Mouse (Mus musculus) embryonic facial prominence, embryonic 15.5 days (tissue): ENCODE data around the gene Eno1. TPM values are rescaled to one million over a fixed set of nuclear protein-coding genes. Genes with fewer than 3 reads are reported as not detected.
"Not testable (repeated sequence)": the region's sequence is repeated elsewhere in the genome, so short reads cannot be mapped to it uniquely, and the experiment has no call there.

Source experiments
- ATAC-seq: fragments of 200-750 bp; cut with Nextera tagmentation; 2 replicates; pipeline ENCODE4 v1.8.0; 2017; ENCODE audit warnings: low read depth, moderate TSS enrichment; ENCODE audit not compliant: insufficient number of reproducible peaks, low FRiP score, low TSS enrichment
- H3K27ac ChIP-seq: fragments of 300-500 bp; sonication (generic); replicated peaks from 2 replicates; pipeline ENCODE4 v1.5.1; 2015; ENCODE audit warnings: mild to moderate bottlenecking, inconsistent platforms
- H3K27me3 ChIP-seq: fragments of 300-500 bp; sonication (generic); 2 replicates; pipeline ENCODE4 v1.6.1; 2015; ENCODE audit warnings: inconsistent platforms
- H3K36me3 ChIP-seq: fragments of 300-500 bp; sonication (generic); 2 replicates; pipeline ENCODE4 v1.6.1; 2015; ENCODE audit warnings: mild to moderate bottlenecking, inconsistent platforms
- H3K4me1 ChIP-seq: fragments of 300-500 bp; sonication (generic); 2 replicates; pipeline ENCODE4 v1.6.1; 2015; ENCODE audit warnings: inconsistent platforms
- H3K4me2 ChIP-seq: fragments of 300-500 bp; sonication (generic); replicated peaks from 2 replicates; pipeline ENCODE4 v1.6.1; 2015; ENCODE audit warnings: mild to moderate bottlenecking, inconsistent platforms
- H3K4me3 ChIP-seq: fragments of 300-500 bp; sonication (generic); replicated peaks from 2 replicates; pipeline ENCODE4 v1.5.1; 2015; ENCODE audit warnings: mild to moderate bottlenecking, inconsistent platforms
- H3K9ac ChIP-seq: fragments of 300-500 bp; sonication (generic); 2 replicates; pipeline ENCODE4 v1.6.1; 2015; ENCODE audit warnings: inconsistent platforms
- H3K9me3 ChIP-seq: fragments of 300-500 bp; sonication (generic); replicated peaks from 2 replicates; pipeline ENCODE4 v1.6.1; 2016; ENCODE audit warnings: inconsistent platforms
- WGBS: fragments of 180-500 bp; shearing (Covaris S2); methylation state at CpG from one replicate; pipeline ENCODE4 v1.1.7; 2015; 5-methylcytosine and 5-hydroxymethylcytosine counted together
- polyA plus RNA-seq: library from polyadenylated mRNA; unstranded; fragments of >200 nt; fragmentation: Nextera tagmentation; extraction: Ambion mirVana; gene quantifications from 2 replicates; pipeline ENCODE4 v1.2.1, GENCODE M21; 2015

The Eno1 gene
- polyA plus RNA-seq, 1 experiment from 2014 or later, result 1,435 TPM

DNA sequence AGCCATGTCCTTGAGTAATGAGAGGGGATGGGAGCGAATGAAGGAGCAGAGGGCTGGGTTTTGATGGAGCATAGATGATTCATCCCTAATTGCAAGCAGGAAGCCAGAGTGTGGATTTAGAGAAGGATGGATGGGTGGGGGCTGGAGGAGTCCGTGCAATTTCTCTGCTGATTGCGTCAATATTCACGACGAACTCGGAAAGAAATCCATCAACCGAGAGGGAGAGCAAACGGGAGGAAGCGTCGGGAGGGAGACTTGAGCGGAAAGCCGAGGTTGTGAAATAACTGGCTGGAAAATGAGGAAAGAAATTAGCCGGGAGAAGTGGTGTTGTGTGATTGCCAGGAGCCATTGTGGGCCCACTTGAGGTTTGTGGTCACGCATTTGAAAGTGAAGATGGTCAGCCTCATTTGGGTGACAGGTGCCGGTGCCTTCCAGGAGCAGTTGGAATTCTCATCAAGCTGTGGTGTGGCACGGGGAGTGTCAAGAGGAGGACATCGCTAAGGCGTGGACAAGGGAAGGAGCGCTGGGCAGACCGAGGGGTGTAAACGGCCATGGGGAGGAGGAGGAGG, 30.2 kb downstream of the Eno1 start:
- 63% methylated on average over 21 of the region's 21 CpGs for WGBS
- no peak overlapping the region for H3K4me2 ChIP-seq
- H3K9me3 ChIP-seq, result no peaks in the 10 kb centered on the region
- no peak overlapping the region for H3K9ac ChIP-seq
- no peak for ATAC-seq
- peaks cover 35% of the 10 kb centered on the region for H3K4me1 ChIP-seq
- H3K27ac ChIP-seq, result no peak overlapping the region
- H3K27me3 ChIP-seq, result no peaks in the 10 kb centered on the region
- no peak overlapping the region for H3K4me3 ChIP-seq
- no peaks in the 10 kb centered on the region for H3K36me3 ChIP-seq

DNA sequence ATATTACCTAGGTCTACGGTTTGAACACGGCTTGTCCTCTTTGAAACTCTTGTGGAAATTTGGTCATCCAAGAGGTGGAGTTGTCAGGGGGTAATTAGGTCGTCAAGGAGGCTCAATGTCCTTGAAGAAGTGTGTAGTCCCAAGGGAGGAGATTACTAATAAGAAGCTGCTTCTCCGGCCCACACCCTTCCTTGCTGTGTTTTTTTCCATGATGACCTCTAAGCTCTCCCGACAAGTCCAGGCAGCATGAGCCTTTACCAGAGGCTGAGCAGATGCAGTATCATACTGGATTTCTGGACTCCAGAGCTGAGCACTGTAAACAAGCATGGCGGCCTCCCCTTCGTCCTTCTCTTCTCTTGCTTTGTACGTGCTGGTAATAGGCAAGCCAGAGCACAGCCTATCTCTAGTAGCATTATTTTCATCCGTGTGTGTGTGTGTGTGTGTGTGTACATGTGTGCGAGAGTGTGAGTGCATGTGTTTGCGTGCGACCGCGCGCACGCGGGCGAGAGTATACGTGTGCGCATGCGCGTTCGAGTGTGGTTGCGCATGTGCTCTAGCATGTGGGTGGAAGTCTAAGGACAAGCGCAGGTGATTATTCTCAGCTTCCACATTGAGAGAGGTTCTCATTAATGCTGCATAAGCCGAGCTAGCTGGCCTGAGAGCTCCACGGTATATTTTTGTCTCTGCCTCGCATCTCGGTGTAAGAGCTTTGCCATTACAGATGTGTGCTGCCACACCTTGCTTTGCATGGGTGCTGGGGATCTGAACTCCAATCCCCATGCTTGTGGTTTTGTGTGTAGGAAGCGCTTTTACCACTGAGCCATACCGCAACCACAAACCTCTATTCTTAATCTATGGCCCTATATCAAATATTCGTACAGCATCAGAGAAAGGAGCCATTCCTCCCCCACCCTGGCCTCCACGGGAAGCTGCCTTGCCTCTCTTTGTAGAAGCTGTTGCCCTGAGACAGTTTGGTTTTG, 32.4 kb downstream of the Eno1 start:
- 73% methylated on average over 33 of the region's 33 CpGs for WGBS
- ATAC-seq, result no peak
- Histone ChIP-seq H3K9ac (no peak overlapping the region), H3K27me3 (no peaks in the 10 kb centered on the region), H3K27ac (0 out of 2 replicates have a peak overlapping the region, but pooled peaks have one; percentile 28), H3K9me3 (no peaks in the 10 kb centered on the region), H3K4me3 (no peak overlapping the region), H3K36me3 (no peaks in the 10 kb centered on the region), H3K4me1 (peaks cover 51% of the 10 kb centered on the region), H3K4me2 (no peak overlapping the region; the same call in 1 of the 2 replicates)

DNA sequence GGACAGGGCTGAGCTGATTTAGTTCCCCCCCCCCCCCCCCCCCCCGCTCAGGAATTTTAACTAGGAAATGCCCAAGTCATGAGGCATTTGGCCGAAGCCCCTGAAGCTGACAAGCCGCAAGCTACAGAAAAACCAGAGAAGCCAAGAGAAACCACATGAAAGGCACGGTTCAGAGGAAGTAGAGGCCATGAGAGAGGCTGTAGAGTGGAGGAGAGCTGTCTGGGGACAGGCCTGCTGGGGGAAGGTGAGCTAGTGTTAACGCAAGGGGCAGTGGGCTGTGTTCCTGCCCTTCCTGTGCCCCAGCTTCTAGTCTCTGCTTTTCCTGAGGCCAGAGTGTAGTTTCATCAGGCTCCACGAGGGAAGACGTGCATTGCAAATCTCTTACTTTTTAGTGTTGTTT, 33.2 kb downstream of the Eno1 start:
- 16% methylated on average over 6 of the region's 7 CpGs for WGBS
- peak overlapping the region; percentile 68 for H3K27ac ChIP-seq
- no peak for ATAC-seq

DNA sequence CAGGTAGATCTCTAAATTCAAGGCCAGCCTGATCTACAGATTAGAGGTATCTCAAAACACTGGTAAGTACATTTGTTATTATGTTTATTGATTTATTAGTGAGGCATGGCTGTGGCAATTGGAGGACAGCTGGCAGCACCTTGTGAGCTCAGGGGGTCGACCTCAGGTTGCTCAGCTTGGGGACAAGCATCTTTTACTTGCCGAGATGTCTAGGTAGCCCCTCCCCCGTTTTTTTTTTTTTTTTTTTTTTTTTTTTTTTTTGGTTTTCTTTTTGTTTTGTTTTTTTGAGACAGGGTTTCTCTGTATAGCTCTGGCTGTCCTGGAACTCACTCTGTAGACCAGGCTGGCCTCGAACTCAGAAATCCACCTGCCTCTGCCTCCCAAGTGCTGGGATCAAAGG, 34.2 kb downstream of the Eno1 start:
- H3K9ac ChIP-seq, H3K9me3 ChIP-seq, H3K27ac ChIP-seq, H3K36me3 ChIP-seq, H3K4me3 ChIP-seq, H3K27me3 ChIP-seq, ATAC-seq, H3K4me2 ChIP-seq: not testable (repeated sequence)
- 67% methylated on average over 4 of the region's 4 CpGs for WGBS
- peaks cover 42% of the 10 kb centered on the region for H3K4me1 ChIP-seq

More for the DNA sequence above, 33.2 kb downstream of the Eno1 start:
- H3K4me1 ChIP-seq, result peaks cover 51% of the 10 kb centered on the region
- H3K4me3 ChIP-seq, result no peak overlapping the region
- H3K4me2 ChIP-seq, result no peak overlapping the region; the same call in 1 of the 2 replicates
- H3K27me3 ChIP-seq, result no peaks in the 10 kb centered on the region
- H3K9ac ChIP-seq, result no peak overlapping the region
- H3K9me3 ChIP-seq, result no peaks in the 10 kb centered on the region
- H3K36me3 ChIP-seq, result no peaks in the 10 kb centered on the region

DNA sequence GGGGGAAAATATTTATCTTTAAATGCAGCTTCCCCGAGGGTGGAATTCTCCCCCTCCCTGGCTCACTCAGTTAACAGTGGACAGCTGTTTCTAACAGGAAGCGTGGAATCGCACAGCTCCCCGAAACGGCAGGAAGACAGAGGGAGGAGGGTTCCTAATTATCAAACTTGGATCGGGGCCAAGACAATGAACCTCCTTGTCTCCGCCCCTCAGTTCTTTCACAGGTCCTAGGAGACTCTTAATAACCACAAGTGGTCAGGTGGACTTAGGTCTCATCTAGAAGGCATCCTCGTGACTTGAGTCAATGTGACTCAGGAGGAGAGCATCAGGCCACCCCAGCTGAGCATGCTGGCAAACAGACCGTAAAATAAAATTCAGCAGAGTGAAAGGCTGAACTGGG, 36.2 kb downstream of the Eno1 start:
- Histone ChIP-seq H3K4me3 (no peak overlapping the region), H3K36me3 (no peaks in the 10 kb centered on the region), H3K27me3 (no peaks in the 10 kb centered on the region), H3K27ac (peak overlapping the region; percentile 68), H3K9me3 (no peaks in the 10 kb centered on the region), H3K4me1 (peaks cover 30% of the 10 kb centered on the region), H3K9ac (no peak overlapping the region), H3K4me2 (peak overlapping the region; percentile 13; the same call in 1 of the 2 replicates)
- ATAC-seq, result peak; percentile 36; the same call in 1 of the 2 replicates
- 4% methylated on average over 9 of the region's 9 CpGs for WGBS

DNA sequence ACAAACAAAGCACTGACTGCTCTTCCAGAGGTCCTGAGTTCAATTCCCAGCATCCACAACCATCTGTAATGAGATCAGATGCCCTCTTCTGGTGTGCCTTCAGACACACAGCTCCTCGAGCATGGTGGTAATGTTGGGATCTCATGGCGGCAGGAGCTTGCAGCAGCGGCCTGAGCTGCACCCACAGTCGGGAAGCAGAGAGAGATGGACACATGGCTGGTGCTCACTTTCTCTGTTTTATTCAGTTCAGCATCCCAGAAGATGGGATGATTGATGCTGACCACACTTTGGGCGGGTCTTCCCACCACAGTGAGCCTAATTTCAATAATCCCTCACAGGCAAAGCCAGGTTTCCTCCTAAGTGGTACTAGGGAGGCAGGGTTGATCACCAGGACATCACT, 39.0 kb downstream of the Eno1 start:
- no peak overlapping the region for H3K27ac ChIP-seq
- no peak for ATAC-seq
- WGBS, result 87% methylated on average over 5 of the region's 5 CpGs

DNA sequence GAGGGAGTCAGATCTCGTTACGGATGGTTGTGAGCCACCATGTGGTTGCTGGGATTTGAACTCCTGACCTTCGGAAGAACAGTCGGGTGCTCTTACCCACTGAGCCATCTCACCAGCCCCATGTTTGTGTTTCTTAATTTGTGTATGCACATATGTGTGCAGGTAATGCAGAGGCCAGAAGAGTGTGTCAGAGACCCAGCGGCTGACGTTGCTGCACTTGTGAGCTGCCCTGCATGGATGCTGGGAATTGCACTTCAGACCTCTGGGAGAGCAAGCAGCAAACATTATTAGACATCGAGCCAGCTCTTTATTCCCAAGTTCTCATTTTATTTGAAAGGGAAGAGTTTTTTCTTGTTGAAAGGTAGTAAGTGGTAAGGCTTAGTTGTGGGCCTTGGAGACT, 42.8 kb downstream of the Eno1 start:
- not testable (repeated sequence) for H3K9me3 ChIP-seq, H3K36me3 ChIP-seq, H3K9ac ChIP-seq, H3K27me3 ChIP-seq, H3K4me2 ChIP-seq, H3K4me3 ChIP-seq, ATAC-seq, H3K27ac ChIP-seq
- WGBS, result 85% methylated on average over 6 of the region's 7 CpGs
- H3K4me1 ChIP-seq, result peaks cover 19% of the 10 kb centered on the region

More for the DNA sequence above, 39.0 kb downstream of the Eno1 start:
- Histone ChIP-seq H3K9me3 (no peaks in the 10 kb centered on the region), H3K36me3 (no peaks in the 10 kb centered on the region), H3K4me1 (peaks cover 19% of the 10 kb centered on the region), H3K9ac (no peak overlapping the region), H3K4me2 (no peak overlapping the region), H3K27me3 (no peaks in the 10 kb centered on the region), H3K4me3 (no peak overlapping the region)

DNA sequence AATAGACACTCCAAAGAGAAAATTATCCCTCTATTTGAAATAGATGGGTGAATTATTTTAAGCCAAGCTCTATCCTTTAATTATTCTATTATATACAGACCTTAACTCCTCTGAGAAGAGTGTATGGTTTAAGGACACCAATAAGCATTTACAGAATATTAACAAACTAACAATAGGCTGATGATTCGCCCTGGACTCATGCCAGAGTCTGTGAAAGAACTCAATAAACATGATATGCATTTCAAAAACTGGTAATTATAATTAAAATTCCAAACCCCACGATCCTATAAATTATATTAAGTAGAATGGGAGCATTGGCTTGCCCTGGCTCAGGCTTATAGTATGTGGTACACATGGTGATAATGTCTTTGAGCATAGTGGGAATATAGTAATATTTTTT, 43.5 kb downstream of the Eno1 start:
- H3K4me2 ChIP-seq, result no peak overlapping the region
- no peak overlapping the region for H3K4me3 ChIP-seq
- H3K27ac ChIP-seq, result peak overlapping the region; percentile 99; the same call in 1 of the 2 replicates
- no peaks in the 10 kb centered on the region for H3K9me3 ChIP-seq
- H3K9ac ChIP-seq, result no peak overlapping the region
- no peaks in the 10 kb centered on the region for H3K36me3 ChIP-seq
- H3K4me1 ChIP-seq, result peaks cover 19% of the 10 kb centered on the region
- ATAC-seq, result no peak
- WGBS, result 48% methylated on average over 2 of the region's 2 CpGs
- no peaks in the 10 kb centered on the region for H3K27me3 ChIP-seq

DNA sequence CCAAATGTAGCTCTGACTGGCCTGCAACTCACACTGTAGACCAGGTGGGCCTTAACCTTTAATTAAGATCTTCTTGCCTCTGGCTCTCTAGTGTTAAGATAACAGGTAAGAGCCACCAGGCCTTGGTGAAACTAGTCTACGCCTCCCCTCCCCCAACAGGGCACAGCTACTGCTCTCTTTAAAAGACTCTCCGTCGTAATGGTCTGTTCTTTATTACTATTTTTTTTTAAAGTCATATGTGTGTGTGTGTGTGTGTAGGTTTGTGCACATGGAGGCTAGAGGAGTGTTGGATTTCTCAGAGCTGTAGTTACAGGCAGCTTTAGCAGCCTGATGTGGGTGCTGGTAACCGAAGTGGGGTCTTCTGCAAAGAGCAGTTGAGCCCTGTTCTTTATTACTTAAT, 43.9 kb downstream of the Eno1 start:
- Histone ChIP-seq H3K27me3 (no peaks in the 10 kb centered on the region), H3K9me3 (no peaks in the 10 kb centered on the region), H3K9ac (no peak overlapping the region), H3K4me1 (peaks cover 19% of the 10 kb centered on the region), H3K4me2 (peak overlapping the region; percentile 63), H3K36me3 (no peaks in the 10 kb centered on the region), H3K27ac (peak overlapping the region; percentile 99), H3K4me3 (peak overlapping the region; percentile 98)
- 32% methylated on average over 4 of the region's 4 CpGs for WGBS
- ATAC-seq, result no peak

DNA sequence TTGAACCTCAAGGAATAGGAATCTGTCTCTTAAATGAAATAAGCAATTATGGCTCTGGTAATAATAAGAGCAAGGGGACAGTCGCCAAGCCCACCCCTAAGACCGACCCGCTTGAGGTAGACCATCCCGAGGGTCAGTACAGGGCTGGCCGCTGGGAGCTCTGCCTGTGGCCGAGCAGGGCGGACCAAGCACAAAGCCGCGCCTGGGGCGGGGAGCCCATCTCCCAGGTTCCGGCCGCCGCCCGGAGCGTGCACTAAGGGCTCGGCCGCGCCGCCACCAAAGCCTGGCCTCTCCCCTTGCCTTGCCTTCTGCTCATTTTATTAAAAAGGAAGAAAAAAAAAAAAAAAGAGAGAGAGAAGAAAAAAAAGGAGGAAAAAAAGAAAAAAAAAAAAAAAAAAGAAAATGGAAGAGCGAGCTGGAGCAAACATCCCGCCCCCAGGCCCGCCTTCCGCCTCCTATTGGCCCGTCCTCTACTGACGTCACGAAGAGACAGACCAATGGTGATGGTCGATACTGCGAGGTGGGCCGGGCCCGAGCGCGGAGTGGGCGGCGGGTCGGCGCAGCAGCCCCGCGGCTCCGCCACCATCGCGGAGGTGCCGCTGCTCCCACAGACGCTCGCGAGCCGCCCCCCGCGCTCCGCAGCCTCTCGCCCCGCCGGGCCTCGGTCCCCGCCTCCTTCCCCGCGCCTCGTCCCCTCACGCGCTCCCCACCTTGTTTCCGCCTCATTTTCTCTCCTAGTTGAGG, 44.7 kb downstream of the Eno1 start, which contains the start of gene Rere:
Rere (plus strand) TSS at position 629 of the 744 bp plus-strand sequence.
- under 1% methylated on average over 50 of the region's 60 CpGs for WGBS
- H3K4me1 ChIP-seq, result peaks cover 19% of the 10 kb centered on the region
- no peaks in the 10 kb centered on the region for H3K36me3 ChIP-seq
- H3K4me3 ChIP-seq, result peak within 1 kb of the TSS; percentile 98
- no peaks in the 10 kb centered on the region for H3K27me3 ChIP-seq
- peak within 1 kb of the TSS; percentile 65 for H3K4me2 ChIP-seq
- H3K27ac ChIP-seq, result peak within 1 kb of the TSS; percentile 99
- H3K9ac ChIP-seq, result peak within 1 kb of the TSS; percentile 96
- H3K9me3 ChIP-seq, result no peaks in the 10 kb centered on the region
- peak; percentile 98 for ATAC-seq
